Mouse (Mus musculus) gastrocnemius, postnatal 14 days (tissue): ENCODE results near the gene Cdk1. TPM values are rescaled to one million over a fixed set of nuclear protein-coding genes. Genes with fewer than 3 reads are reported as not detected.
"Not testable (repeated sequence)": the region's sequence is repeated elsewhere in the genome, so short reads cannot be mapped to it uniquely, and the experiment has no call there.

Source experiments
- DNase-seq: peaks from one replicate; pipeline ENCODE4 v3.0.0; 2021; ENCODE audit warnings: mixed read lengths
- intact Hi-C: fragments of 180-260 bp; cut with DNase I; formaldehyde crosslinking; loops from one replicate; pipeline ENCODE4 v1.15.1; 2025; ENCODE audit warnings: low total_unique reads
- long read RNA-seq, 2 experiments: library from polyadenylated mRNA; stranded (forward); transcript quantifications; one replicate each; pipeline ENCODE4 v2.0.0; 2021
- total RNA-seq, 2 experiments: library from RNA; stranded (reverse); gene quantifications; 2 replicates each; pipeline ENCODE4 v1.2.3; 2021

The Cdk1 gene
- 10 to 100 TPM; 11.0 to 12.6 TPM for total RNA-seq
- long read RNA-seq, experiment 1, full-length matches to known transcripts, result 9 of 10 reads
- long read RNA-seq, experiment 1, partial matches to known transcripts, result 1 of 10 reads
- long read RNA-seq, experiment 1, other reads (novel, unspliced or antisense), result 0 of 10 reads
- long read RNA-seq, experiment 2, full-length matches to known transcripts, result 4 of 5 reads
- long read RNA-seq, experiment 2, partial matches to known transcripts, result 0 of 5 reads
- long read RNA-seq, experiment 2, other reads (novel, unspliced or antisense), result 1 of 5 reads

DNA sequence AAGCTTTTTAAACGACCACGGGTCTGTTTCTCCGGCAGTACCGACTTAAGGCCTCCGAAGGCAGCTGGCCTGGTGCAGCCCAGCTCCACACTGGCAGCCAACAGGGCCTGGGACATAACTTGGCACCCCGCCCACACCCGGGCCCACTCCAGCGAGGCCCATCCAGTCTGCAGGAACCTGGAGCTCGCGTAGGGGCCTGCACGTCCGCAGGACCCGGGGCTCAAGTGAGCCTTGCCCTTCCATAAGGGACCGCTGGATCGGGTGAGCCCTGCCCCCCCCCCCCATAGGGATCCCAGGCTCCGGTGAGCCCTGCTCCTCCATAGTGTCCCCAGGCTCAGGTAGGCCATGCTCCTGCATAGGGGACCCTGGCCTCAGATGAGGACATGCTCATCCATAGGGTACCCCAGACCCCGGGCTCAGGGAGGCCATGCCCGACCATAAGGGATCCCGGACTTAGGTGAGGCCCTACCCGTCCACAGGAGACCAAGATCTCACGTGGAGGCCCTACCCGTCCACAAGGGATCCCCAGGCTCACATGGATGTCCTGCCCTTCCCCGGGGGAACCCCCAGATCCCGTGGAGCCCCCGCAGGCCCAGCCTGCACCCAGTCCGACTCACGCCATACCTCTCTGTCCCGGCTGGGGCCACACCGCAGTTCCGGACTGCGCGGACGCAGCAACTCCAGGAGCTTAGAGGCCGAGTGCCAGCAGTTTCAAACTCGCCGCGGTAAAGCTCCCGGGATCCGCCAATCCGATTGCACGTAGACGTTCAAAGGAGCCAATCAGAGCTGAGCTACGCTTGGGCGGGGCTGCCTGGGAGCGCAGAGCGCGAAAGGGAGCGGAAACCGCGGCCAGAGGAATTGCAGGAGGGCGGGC, at the start of gene Cdk1:
Gene Cdk1, minus strand, starts transcription at position 727 of the 874 bp plus-strand sequence.
- intact Hi-C loops, result no loop called here
- peak; percentile 97 for DNase-seq

DNA sequence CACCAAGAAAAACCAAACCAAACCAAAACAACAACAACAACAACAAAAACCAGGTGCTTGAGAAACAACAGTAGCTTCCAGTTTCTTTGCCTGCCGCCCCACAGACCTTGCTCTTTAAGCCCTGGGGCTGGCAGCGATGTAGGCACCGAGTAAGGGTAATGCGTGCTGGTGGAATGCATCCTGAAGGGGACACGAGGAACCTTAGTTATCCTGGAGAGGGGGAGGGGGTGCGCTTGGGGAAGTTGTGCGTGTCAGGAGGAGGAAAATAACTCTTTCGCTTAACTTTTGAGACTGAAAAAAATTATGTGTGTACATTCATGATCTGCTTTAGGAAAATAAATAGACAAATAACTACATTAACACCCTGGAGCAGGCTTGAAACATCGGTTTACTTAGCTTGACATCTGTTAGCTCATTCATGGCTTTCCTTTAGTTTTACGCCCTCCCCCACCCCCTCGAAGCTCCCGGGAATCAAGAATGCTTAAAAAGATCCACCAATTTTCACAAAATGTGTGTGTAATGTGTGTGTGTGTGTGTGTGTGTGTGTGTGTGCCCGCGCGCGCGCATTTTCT, 47.2 kb upstream of the Cdk1 start:
- no peak for DNase-seq
- intact Hi-C loops, result no loop called here

DNA sequence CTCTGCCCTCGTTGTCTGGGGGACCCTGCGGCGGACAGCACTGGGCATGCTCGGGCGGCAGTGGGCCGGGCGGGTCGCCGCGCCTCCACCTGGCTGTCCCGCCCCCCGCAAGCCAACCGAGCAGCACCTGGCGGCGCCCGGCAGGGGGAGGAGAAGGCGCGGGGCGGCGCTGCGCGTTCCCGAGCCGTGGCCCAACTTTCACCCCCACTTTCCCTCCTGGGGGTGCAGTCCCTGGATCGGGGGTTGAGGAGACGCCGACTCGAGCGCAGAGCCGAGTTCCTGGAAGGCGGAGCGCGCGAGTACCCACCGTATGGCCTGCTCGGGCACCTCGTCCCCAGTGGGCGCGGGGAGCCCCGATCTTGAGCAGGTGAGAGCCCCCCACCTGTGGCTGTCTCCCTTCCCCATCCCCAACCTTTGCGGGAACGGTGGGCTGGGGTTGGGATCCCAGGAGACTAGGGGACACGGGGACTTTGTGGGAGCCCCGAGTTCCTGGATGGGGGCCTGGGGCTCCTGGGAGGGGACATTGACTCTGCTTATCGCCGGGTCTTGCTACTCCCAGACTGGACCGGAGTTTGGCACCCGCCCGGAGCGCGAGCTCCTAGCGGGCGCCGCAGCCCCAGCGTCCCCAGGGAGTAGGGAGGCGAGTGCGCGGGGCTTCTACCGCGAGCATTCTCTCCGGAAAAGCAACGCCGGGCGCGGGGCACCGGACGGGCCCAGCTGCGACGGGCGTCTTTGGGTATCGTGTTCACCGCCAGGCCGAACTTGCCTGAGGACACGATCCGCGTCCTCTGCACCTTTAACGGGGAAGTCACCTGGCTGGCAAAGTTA, 46.2 kb upstream of the Cdk1 start, which contains the start of gene Ank3:
Gene Ank3, plus strand, starts transcription at position 11 of the 828 bp plus-strand sequence.
- peak; percentile 19 for DNase-seq
- intact Hi-C loops, result no loop called here

DNA sequence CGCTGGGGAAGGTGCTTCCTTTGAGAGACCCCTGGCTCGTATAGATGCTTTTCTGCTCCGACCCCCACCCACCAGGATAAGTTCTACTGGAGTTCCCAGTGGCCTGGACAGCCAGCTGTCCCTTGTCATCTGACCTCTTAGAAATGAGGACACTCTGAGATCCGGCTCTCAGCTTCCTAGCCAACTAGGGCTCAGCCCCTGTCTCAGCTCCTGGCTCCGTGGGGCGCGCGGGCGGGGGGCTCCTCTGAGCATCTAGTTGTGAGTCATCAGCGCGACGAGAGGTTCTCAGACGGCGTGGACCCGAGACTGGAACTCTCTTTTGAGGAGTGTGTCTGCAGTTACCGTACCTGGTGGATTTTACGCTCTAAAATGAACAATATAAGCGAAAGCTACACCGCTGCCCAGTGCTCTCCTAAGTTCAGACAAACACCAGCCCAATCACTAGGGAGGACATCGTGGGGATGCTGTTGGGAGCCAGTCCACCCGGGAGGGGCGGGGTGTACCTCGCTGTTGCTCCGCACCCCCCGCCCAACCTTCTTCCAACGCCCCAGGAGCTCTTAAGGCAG, 45.5 kb upstream of the Cdk1 start:
- DNase-seq, result peak; percentile 15
- intact Hi-C loops, result no loop called here

DNA sequence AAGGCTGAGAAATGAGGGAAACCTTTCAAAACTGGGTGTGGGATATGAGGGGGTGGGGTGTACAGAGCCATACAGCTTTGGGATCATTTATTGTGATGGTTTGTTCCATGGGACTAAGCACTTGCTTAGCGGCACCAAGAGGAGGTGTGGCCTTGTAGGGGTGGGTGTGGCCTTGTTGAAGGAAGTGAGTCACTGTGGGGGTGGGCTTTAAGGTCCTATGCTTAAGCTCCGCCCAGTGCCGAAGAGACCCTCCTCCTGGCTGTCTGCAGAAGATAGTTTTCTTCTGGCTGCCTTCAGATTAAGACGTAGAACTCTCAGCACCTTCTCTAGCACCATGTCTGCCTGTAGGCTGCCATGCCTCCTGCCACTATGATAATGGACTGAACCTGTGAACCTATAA, 36.8 kb upstream of the Cdk1 start:
- intact Hi-C loops, result no loop called here
- DNase-seq, result no peak

DNA sequence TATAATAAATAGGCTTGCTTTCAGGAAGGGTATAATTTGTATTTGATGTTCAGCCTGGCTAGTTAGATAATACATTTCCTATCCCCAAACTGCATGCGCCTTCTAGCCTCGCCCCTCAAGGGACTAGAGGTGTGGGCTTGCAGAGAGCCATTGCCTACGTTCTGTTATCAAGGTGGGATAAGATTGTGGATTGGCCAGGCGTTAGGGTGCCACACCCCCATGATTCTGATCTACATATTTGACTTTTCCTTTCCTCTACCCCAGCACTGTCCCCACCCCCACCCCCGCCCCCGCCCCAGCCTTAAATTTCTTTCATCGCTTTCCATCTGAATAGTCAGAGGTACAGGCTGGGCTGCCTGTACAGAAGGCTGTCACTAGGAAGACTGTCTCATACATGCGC, 34.0 kb upstream of the Cdk1 start:
- intact Hi-C loops, result no loop called here

DNA sequence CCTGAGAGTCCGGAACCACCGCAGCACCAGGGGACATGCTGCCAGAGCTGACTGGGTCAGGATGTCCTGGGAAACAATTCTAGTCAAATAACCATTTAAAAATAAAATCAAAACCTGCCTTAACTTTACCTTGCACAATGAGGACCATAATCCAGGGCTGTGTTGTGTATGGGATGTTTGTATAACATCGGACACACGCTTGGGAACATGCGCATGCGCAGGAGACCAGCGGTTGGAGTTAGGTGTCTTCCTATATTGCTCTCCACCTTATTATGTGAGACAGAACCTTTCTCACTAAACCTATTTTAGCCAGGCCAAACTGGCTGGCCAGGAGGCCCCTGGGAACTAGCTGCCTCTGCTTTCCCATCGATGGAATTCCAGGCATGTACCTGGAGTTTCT, 32.4 kb upstream of the Cdk1 start:
- no peak for DNase-seq
- intact Hi-C loops, result no loop called here

More for the DNA sequence above, 34.0 kb upstream of the Cdk1 start:
- DNase-seq, result no peak

DNA sequence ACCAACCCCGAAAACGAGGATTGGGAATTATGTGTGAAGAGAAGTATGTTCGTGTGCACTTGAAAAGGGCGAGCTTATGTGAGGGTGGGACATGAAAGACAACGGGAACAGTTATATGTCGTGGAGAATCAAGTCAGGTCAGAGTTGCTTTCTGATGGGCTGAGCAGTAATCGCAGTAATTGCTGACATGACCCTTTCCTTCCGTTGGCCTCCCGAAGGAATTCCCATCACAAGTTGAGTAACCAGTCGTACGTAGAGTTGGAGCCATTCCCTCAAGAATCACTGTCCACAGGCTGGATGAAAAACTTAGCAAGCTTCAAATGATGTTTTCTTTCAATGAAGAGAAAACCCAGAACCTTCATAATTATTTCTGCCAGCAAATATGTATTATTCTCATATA, 31.9 kb upstream of the Cdk1 start:
- intact Hi-C loops, result no loop called here
- DNase-seq, result no peak

DNA sequence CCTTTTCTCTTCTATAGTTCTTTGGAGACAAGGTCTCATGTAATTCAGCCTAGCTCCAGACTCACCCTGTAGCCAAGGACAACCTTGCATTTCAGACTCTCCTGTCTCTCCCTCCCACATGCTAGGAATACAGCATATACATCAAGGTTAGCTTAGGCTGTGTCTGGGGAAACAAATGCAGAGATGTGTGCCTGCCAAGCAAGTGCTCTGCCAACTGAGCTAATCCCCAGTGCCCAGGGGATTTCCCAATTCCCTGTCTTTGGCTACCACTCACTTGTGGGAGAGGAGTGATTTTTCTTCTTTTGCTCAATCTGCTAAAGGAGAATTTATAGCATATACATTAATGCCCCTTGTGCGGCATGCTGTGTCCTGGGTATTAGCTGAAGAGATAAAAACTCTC, 30.4 kb upstream of the Cdk1 start:
- no peak for DNase-seq
- intact Hi-C loops, result no loop called here

DNA sequence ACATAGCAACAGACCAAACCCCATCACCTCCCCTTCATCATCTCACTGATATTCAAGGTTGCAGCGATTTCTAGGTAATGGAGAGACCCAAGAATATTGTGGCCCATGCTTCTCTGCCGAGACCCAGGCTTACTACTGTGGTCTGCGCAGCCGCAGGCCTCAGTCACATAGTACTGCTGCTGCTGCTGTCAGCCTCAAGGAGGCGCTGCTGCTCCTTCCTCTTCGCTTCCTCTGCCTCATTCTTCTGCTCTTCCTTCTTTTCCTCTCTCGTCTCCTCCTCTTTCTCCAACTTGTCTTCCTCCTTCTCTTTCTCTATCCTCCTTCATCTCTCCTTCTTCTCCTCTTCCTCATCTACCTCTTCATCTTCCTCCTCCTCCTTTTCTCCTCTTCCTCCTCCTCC, 22.4 kb upstream of the Cdk1 start:
- no peak for DNase-seq
- intact Hi-C loops, result loop anchor here (10.0 kb wide), 1 partner anchor 280 kb away; no protein-coding TSS in a partner anchor

DNA sequence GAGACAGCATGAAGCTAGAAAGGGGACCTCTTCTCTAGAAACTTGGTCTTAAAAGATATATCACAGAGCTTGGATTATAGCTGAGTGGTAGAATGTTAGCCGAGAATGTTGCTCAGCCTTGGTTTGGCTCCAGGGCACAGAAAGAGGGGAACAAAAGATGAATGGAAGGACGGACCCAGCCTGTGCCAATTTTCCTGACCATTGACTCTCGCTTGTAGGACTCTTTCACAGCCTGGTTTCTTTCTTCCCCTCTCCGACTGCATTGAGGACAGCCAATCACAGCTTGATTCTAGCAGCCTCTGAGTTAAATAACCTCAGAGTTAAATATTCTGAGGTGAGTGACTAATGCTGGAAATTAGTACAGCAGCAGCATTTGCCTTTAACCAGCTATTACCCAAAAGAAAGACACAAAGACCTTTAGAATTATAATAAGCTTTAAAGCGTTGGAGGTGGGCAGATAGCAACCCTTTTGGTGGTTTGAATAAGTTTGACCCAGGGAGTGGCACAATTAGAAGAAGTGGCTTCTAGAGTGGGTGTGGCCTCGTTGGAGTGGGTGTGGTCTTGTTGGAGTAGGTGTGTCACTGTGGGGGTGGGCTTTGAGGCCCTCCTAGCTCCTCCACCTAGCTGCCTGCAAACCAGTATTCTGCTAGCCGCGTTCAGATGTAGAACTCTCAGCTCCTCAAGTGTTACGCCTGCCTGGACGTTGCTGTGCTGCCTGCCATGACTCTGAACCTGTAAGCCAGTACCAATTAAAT, 21.2 kb upstream of the Cdk1 start:
- intact Hi-C loops, result loop anchor here (10.0 kb wide), 1 partner anchor 281 kb away; no protein-coding TSS in a partner anchor

DNA sequence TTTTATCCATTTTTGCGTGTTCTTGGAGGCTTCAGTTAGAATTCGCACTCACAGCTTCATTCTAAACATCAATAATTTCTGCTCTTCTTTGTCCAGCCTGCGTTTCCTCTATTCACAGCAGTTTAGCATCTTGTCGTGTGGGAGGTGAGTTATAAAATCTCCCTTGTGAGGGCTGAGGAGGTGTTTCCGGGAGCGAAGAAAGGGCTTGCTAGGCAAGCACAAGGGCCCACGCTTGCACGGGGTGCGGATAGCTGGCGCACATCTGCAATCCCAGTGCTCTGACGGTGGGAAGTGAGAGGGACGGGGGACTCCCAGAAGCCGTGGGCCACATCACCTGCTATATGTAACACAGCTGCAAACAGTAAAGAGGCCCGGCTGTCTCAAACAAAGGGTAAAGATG, 19.3 kb upstream of the Cdk1 start:
- DNase-seq, result no peak
- intact Hi-C loops, result loop anchor here (10.0 kb wide), 1 partner anchor 283 kb away; no protein-coding TSS in a partner anchor

More for the DNA sequence above, 21.2 kb upstream of the Cdk1 start:
- DNase-seq, result no peak

DNA sequence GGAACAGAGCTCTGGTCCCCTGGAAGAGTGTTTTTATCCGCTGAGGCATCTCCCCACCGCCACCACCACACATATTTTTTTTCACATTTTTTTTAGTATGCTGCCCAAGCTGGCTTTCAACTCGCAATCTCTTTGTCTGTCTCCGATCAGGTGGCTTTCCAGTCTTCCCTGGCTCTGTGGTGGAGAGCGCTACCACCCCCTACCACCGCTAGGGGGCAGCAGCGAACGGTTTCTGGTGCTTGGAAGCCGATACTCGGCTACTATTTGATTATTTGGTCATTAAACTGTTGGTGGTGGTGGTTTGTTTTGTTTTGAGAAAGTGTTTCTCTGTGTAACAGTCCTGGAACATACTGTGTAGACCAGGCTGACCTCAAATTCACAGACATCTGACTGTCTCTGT, 18.7 kb upstream of the Cdk1 start:
- no peak for DNase-seq
- intact Hi-C loops, result loop anchor here (10.0 kb wide), 1 partner anchor 283 kb away; no protein-coding TSS in a partner anchor

DNA sequence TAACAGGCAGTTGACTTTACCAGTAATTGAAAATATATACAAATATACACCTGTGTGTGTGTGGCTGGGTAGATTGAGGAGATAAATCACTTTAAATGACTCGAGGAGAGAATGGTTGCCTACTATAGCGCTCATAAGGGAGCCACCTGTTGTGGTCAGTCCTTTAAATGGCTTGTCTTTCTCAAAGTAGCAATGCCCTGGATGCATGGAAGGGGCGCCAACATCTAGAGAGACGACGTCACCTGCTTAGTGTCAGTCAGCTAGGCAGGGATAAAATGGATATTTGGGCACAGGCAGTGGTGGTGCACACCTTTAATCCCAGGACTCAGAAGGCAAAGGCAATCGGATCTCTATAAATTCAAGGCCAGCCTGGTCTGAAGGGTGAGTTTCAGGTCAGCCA, 16.6 kb upstream of the Cdk1 start:
- DNase-seq, result no peak
- intact Hi-C loops, result no loop called here

DNA sequence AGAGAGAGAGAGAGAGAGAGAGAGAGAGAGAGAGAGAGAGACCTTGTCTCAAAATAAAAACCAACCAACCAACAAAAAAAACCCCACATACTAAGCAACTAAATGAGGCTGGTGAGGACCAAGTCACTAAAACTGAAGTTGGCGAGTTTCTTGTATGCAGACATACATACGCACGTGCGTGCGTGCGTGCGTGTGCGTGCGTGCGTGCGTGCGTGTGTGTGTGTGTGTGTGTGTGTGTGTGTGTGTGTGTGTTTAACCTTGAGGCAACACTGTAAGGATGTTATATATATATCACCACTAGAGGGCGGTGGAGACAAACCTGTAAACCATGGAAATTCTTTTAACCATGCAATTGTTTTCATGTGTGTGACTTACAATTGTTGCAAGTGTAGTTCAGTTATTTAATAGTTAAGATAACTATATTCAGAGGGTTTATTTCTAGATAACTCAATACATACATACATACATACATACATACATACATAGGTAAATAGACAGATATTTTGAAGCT, 14.2 kb upstream of the Cdk1 start:
- intact Hi-C loops, result no loop called here
- no peak for DNase-seq

DNA sequence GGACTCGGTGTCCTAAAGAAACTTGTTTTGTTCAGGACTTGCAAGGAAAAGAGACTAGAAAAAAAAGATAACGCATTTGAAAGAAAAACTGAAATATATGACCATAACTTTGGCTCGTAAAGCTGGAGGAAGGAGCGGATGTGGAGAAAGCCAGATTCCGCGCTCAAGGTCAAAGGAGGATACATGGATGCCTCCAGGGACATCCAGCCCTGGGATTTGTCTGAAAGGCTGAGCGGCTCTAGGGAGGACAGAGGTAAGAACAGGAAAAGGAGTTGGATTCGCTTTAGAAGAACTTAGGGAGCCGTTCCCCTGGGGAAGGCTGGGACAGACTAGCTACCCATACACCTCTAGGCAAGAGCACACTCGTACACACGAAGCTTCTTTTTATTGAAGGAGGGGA, 13.5 kb upstream of the Cdk1 start:
- DNase-seq, result peak; percentile 12
- intact Hi-C loops, result no loop called here

DNA sequence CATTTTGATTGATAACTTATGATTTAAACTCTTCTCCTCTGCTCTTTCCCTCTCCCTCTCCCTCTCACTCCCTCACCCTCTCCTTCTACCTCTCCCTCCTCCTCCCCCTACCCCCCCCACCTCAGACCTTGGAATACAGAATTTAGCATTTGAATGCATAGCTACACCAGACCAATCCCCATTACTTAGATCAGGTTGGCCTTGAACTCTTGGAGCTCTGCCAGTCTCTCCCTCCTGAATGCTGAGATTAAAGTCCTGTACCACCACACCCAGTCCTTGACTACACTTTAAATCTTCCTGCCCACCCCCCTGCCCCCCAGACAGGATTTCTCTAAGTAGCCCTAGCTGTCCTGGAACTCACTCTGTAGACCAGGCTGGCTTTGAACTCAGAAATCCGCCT, 6.9 kb upstream of the Cdk1 start:
- intact Hi-C loops, result no loop called here
- DNase-seq, result no peak

DNA sequence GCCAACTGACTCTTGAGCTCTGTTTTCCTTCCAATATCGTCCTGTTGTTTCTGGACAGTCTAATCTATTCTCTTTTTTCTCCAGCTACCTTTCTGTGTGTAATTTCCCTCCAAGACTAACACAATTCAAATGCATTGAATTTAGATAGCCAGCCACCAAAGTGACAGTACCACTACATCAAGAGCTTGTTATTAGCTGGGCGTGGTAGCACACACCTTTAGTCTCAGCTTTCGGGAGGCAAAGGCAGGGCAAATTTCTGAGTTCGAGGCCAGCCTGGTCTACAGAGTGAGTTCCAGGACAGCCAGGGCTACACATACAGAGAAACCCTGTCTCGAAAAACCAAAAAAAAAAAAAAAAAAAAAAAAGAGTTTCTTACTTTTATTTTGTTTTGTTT, 345 bp upstream of the Cdk1 start:
- DNase-seq, intact Hi-C loops: not testable (repeated sequence)
